Mouse (Mus musculus) stomach, embryonic 15.5 days (tissue): ENCODE measurements at regions not wholly inside any gene's neighbourhood (a gene's known extent, or its start where the extent isn't known, plus 50 kb on each side); places are given as distances from the start of the nearest gene placed in this dataset.
"Not testable (repeated sequence)": the region's sequence is repeated elsewhere in the genome, so short reads cannot be mapped to it uniquely, and the experiment has no call there.

ENCODE experiments used
- ATAC-seq: fragments of 200-750 bp; cut with Nextera tagmentation; 2 replicates; pipeline ENCODE4 v1.8.0; 2017; ENCODE audit warnings: low read depth, moderate number of reproducible peaks, moderate TSS enrichment; ENCODE audit not compliant: insufficient read depth, low FRiP score
- H3K27ac ChIP-seq: fragments of 300-500 bp; sonication (generic); 2 replicates; pipeline ENCODE4 v1.5.1; 2015; ENCODE audit warnings: mild to moderate bottlenecking, inconsistent platforms
- H3K27me3 ChIP-seq: fragments of 300-500 bp; sonication (generic); replicated peaks from 2 replicates; pipeline ENCODE4 v1.6.1; 2015; ENCODE audit warnings: inconsistent platforms
- H3K36me3 ChIP-seq: fragments of 300-500 bp; sonication (generic); 2 replicates; pipeline ENCODE4 v1.6.1; 2015; ENCODE audit warnings: inconsistent platforms
- H3K4me1 ChIP-seq: fragments of 300-500 bp; sonication (generic); 2 replicates; pipeline ENCODE4 v1.6.1; 2015; ENCODE audit warnings: inconsistent platforms
- H3K4me2 ChIP-seq: fragments of 300-500 bp; sonication (generic); 2 replicates; pipeline ENCODE4 v1.6.1; 2015; ENCODE audit warnings: mild to moderate bottlenecking, inconsistent platforms
- H3K4me3 ChIP-seq: fragments of 300-500 bp; sonication (generic); replicated peaks from 2 replicates; pipeline ENCODE4 v1.5.1; 2015; ENCODE audit warnings: inconsistent platforms
- H3K9ac ChIP-seq: fragments of 300-500 bp; sonication (generic); 2 replicates; pipeline ENCODE4 v1.6.1; 2015; ENCODE audit warnings: inconsistent platforms
- H3K9me3 ChIP-seq: fragments of 300-500 bp; sonication (generic); 2 replicates; pipeline ENCODE4 v1.6.1; 2016; ENCODE audit warnings: inconsistent platforms
- WGBS: fragments of 180-500 bp; shearing (Covaris S2); methylation state at CpG from one replicate; pipeline ENCODE4 v1.1.7; 2015; 5-methylcytosine and 5-hydroxymethylcytosine counted together

DNA sequence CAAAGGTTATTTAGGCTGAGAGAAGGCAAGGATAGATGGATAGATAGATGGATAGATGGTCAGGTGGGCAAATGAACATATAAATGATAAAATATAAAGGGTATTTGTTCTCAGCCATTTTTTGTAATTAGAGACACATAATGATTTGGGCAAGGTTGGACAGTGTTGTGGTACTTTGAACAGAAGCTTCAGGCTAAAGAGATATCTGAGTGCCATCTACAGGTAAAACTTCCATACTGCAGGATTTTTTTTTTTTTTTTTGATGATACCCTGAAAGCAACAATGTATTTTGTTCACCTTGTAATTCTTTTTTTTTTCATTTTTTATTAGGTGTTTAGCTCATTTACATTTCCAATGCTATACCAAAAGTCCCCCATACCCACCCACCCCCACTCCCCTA, 110.1 kb upstream of the Trabd2b start:
- Histone ChIP-seq H3K9me3 (no peaks in the 10 kb centered on the region), H3K4me2 (no peak overlapping the region), H3K4me3 (no peak overlapping the region), H3K9ac (no peak overlapping the region), H3K27ac (no peak overlapping the region), H3K27me3 (no peaks in the 10 kb centered on the region), H3K36me3 (no peaks in the 10 kb centered on the region), H3K4me1 (no peaks in the 10 kb centered on the region)
- ATAC-seq = no peak

DNA sequence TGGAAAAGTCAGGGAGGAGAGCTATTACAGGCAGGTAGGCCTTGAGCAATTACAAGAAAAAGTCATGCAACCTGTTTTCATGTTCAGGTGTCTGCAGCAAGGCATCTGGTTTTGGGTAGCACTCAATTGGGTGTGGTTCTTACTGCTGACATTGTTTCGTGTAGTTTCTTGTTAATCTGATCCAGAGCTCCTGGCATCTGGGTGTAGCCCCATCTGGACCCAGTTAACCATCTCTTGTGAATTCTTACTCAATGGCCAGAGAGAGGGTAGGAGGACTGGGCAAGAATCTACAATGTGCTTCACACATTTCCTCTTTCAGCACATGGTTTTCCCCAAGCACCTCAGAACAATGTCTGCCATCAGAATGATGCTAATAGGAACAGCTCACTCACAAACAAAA, 108.0 kb upstream of the Trabd2b start:
- ATAC-seq, H3K4me1 ChIP-seq, H3K9ac ChIP-seq, H3K27me3 ChIP-seq, H3K4me2 ChIP-seq, H3K9me3 ChIP-seq, H3K27ac ChIP-seq, H3K36me3 ChIP-seq, H3K4me3 ChIP-seq: not testable (repeated sequence)
- 17% methylated on average over 1 of the region's 1 CpGs for WGBS

DNA sequence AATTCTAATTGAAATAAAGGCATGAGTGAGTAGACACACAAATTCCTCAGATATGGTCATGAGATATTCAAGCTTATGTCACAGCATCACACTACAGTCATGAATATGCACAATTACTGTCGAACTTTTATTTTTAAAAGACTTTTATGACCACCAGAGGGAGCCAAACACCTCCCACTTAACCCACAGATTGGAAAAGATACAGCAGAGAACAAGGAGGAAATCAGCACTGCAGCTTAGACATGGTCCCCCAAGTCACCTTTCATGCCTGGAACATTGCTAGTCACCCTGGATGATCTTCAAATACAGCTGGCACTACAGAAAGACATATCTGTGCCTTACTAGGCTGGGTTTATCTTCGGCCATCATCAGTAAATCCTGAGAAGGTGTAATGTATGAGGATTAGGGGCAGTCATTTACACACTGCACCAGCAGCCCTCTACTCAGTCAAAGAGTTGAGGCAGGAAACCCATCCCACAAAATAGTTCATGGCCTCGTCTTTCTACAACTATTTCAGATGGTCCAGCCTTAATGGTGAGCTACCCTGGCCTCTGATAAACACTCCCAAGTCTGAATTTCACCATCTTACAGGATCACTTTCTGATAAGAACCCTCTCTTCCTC, 106.0 kb upstream of the Trabd2b start:
- WGBS = 36% methylated on average over 3 of the region's 3 CpGs

DNA sequence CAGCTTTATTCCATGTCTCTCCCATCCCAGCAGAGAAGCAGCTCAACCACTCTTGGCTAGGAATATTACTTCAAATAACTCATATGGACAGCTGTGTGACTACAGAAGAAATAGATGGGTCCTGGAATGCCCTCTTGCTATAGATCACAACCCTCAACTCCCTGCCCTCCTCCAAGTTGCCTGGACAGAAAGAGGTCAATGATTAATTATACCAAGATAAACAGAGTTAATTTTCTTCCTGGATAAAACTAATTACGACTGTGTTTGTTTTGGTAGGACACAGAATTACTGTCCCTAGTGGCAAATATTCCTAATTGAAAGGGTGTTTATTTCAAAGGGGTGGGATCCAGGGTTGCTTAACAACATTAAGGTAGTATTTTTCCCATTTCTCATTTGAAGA, 101.9 kb upstream of the Trabd2b start:
- ATAC-seq = no peak
- H3K27me3 ChIP-seq = no peaks in the 10 kb centered on the region
- H3K36me3 ChIP-seq = no peaks in the 10 kb centered on the region
- H3K4me1 ChIP-seq = no peaks in the 10 kb centered on the region
- no peaks in the 10 kb centered on the region for H3K9me3 ChIP-seq
- no peak overlapping the region for H3K27ac ChIP-seq
- H3K9ac ChIP-seq = no peak overlapping the region
- no peak overlapping the region for H3K4me3 ChIP-seq
- no peak overlapping the region for H3K4me2 ChIP-seq
- WGBS = 12% methylated on average over 1 of the region's 1 CpGs

More for the DNA sequence above, 106.0 kb upstream of the Trabd2b start:
- H3K36me3 ChIP-seq = no peaks in the 10 kb centered on the region
- no peak for ATAC-seq
- H3K4me2 ChIP-seq = no peak overlapping the region
- H3K27ac ChIP-seq = no peak overlapping the region
- no peaks in the 10 kb centered on the region for H3K9me3 ChIP-seq
- H3K4me1 ChIP-seq = no peaks in the 10 kb centered on the region
- no peaks in the 10 kb centered on the region for H3K27me3 ChIP-seq
- H3K9ac ChIP-seq = no peak overlapping the region
- no peak overlapping the region for H3K4me3 ChIP-seq

DNA sequence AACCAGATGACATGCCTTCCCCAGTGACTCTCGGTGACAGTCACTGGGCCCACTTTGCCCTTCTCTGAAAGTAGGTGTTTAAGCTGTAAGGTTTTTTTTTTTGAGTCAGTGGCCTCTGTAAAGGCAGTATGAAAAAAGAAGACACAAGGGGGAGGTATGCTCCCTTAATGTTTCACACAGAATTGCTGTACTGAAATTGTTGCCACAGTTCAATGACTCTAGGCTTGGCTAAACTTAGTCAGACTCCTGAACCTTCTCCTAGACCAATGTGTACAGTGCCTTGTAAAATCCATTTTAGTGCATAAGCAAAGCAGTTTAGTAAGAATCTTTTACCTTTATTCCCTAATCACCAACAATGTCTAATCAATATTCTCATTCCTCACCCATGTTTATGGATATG, 99.0 kb upstream of the Trabd2b start:
- no peaks in the 10 kb centered on the region for H3K27me3 ChIP-seq
- no peak overlapping the region for H3K27ac ChIP-seq
- WGBS = 81% methylated on average over 1 of the region's 1 CpGs
- H3K4me1 ChIP-seq = no peaks in the 10 kb centered on the region
- no peaks in the 10 kb centered on the region for H3K9me3 ChIP-seq
- H3K4me3 ChIP-seq = no peak overlapping the region
- no peak overlapping the region for H3K9ac ChIP-seq
- H3K4me2 ChIP-seq = no peak overlapping the region
- H3K36me3 ChIP-seq = no peaks in the 10 kb centered on the region
- ATAC-seq = no peak

DNA sequence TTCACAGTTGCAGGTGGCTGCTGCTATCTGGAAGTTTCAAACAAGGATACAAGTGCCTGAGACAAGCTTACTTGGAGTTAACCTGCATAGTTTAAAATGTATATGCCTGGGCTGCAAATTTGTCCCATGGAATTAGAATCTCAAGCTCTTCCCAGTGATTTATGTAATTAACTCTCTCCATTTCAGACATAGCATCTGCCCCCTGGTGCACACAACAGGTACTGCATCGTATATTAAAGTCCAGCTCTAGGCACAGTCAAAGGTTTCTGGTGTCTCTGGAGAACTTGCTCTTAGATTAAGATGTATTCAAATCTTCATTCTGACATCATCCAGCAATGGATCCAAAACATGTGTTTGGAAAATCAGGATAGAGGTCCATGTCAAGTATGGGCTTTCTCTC, 98.0 kb upstream of the Trabd2b start:
- Histone ChIP-seq H3K4me1 (no peaks in the 10 kb centered on the region), H3K36me3 (no peaks in the 10 kb centered on the region), H3K4me3 (no peak overlapping the region), H3K4me2 (no peak overlapping the region), H3K9ac (no peak overlapping the region), H3K9me3 (no peaks in the 10 kb centered on the region), H3K27ac (no peak overlapping the region), H3K27me3 (no peaks in the 10 kb centered on the region)
- 9% methylated on average over 1 of the region's 1 CpGs for WGBS
- ATAC-seq = no peak

DNA sequence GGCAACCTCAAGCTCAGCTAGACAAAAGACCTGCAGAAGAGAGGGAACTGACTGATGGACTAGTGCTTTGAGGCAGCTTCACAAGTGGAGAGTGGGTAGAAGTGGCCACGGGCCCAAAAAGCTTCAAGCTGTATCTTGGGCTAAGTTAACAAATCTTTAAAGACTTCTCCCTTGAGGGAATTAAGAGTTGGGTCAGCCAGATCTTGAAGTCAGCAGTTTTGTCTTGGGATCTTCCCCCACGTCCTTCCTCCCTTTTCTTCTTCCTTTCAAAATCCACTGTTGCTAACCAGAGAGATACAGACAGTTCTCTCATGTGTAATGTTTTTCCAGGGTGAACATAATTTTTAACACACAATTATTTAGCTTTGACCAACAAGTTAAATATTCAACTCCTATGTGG, 91.5 kb upstream of the Trabd2b start:
- Histone ChIP-seq H3K27me3 (no peaks in the 10 kb centered on the region), H3K27ac (no peak overlapping the region), H3K4me2 (no peak overlapping the region), H3K9ac (no peak overlapping the region), H3K9me3 (no peaks in the 10 kb centered on the region), H3K4me3 (no peak overlapping the region), H3K36me3 (no peaks in the 10 kb centered on the region), H3K4me1 (no peaks in the 10 kb centered on the region)
- WGBS = 50% methylated on average over 2 of the region's 2 CpGs
- no peak for ATAC-seq

DNA sequence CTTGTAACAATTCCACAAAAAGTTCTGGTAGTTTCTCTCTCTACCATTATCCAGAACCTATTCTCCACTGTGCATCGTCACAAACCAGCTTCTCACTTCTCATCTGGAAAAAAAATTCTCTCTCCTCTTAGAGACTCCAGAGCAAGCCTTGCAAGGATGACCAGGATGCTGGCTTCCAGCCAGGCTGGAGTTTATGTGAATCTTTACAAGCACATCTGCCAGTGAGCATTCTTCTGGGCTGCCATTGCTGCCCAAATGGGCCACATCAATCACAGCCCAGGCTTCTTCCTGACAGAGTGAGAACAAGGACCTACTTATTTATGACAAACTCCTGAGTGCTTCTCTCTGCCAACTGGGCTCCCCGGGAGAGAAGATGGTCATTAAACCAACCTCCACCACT, 91.0 kb upstream of the Trabd2b start:
- no peak overlapping the region for H3K27ac ChIP-seq
- H3K36me3 ChIP-seq = no peaks in the 10 kb centered on the region
- no peak overlapping the region for H3K4me2 ChIP-seq
- no peaks in the 10 kb centered on the region for H3K27me3 ChIP-seq
- 47% methylated on average over 2 of the region's 2 CpGs for whole genome bisulfite sequencing
- no peaks in the 10 kb centered on the region for H3K9me3 ChIP-seq
- no peak for ATAC-seq
- no peak overlapping the region for H3K9ac ChIP-seq
- H3K4me1 ChIP-seq = no peaks in the 10 kb centered on the region
- H3K4me3 ChIP-seq = no peak overlapping the region

DNA sequence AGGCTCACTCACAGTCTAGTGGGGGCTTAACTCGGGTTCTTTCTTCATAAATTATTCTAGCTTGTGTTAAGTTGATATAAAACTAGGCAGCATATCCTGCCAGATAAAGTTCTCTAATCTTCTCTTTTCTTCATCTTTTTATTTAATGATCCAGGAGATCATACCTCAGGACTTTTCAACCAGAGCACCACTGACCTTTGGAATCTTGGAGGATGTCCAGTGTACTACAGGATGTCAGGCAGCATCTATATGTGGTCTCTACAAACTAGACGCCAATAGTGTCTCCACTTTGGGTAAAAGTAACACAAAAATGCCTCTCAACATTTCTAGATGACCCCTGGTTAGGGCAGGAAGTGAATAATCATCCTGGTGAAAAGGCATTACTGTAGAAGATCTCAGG, 89.4 kb upstream of the Trabd2b start:
- ATAC-seq = no peak
- WGBS = 71% methylated on average over 2 of the region's 2 CpGs

DNA sequence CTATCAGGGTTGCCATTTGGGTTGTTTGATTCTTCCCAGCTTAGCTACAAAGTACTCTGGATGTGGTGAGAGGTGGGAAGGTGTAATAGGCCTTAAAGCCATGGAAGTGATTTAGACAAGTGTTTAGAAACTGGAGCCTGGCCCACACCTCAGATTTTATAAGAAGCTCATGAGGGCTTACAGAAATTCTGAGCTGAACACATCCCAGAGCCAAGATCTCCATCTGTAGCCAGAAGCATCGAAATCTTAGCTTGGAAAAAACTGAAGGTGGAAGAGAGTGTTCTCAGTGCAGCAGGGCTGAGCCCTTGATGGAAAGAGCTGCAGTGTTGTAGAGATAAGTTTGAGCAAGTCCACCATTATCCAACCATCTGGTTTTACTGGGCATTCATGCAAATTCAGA, 86.4 kb upstream of the Trabd2b start:
- Histone ChIP-seq H3K27ac (no peak overlapping the region), H3K4me3 (no peak overlapping the region), H3K36me3 (no peaks in the 10 kb centered on the region), H3K27me3 (no peaks in the 10 kb centered on the region), H3K9ac (no peak overlapping the region), H3K4me2 (no peak overlapping the region), H3K4me1 (no peaks in the 10 kb centered on the region), H3K9me3 (no peaks in the 10 kb centered on the region)
- 61% methylated on average over 1 of the region's 1 CpGs for WGBS
- ATAC-seq = no peak

More for the DNA sequence above, 89.4 kb upstream of the Trabd2b start:
- Histone ChIP-seq H3K4me3 (no peak overlapping the region), H3K36me3 (no peaks in the 10 kb centered on the region), H3K27me3 (no peaks in the 10 kb centered on the region), H3K9ac (no peak overlapping the region), H3K27ac (no peak overlapping the region), H3K9me3 (no peaks in the 10 kb centered on the region), H3K4me1 (no peaks in the 10 kb centered on the region), H3K4me2 (no peak overlapping the region)

DNA sequence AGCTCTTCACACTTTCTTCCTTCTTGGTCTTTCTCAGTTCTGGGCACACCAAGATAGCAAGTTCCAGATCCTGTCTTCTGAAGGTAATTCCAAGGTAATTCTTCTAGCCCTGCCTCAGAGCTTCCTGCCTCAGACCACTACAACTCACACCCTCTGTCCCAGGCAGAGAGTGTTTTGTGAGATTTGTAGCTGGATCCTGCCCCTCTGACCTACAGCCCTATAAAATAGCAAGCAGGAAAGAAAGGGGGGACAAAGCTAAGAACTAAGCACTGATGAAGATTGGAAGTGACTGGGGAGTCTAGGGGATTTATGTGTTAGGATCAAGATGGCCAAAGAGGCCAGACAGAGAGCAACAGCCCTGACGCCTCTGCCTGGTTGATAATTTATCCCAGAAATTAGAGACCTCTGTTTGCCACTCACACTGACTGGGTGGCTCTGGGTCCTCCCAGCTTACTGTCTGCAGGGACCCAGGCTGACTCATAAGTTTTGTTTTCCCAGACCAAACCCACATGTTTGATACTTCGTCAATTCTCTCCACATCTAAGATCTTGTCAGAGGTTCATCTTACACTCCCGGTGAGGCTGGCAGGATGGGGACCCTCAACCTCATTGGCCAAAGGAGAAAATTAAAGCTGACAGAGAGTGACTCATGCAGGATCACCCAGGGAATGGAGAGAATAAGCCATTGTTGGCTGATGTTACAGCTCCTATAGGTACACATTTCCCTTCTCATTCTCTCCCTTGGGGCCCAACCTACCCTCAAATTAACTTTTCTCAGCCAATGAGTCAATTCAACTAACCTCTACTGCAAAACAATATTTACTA, 84.8 kb upstream of the Trabd2b start:
- H3K27ac ChIP-seq = no peak overlapping the region
- no peak overlapping the region for H3K9ac ChIP-seq
- no peaks in the 10 kb centered on the region for H3K9me3 ChIP-seq
- H3K36me3 ChIP-seq = no peaks in the 10 kb centered on the region
- no peak for ATAC-seq
- H3K4me1 ChIP-seq = no peaks in the 10 kb centered on the region
- 46% methylated on average over 3 of the region's 3 CpGs for WGBS
- H3K27me3 ChIP-seq = no peaks in the 10 kb centered on the region
- H3K4me2 ChIP-seq = no peak overlapping the region
- H3K4me3 ChIP-seq = no peak overlapping the region

DNA sequence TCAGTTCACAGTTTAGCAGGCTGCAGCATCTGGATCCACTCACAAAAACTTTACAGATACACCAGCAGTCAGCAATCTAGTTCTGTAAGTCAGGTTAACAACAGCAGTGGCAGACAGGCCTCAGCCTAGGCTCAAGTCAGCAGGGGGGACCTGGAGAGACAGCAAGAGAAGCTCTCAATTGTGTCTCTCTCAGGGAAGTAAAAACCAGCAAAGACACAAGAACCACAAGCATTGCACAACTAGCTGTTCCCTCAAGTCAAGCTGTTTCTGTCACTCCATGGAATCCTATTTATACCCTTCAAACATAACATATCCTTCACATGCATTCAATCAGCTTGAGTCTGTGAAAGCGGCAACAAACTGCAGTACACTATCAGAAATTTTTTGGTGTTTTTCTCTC, 76.5 kb upstream of the Trabd2b start:
- Histone ChIP-seq H3K27me3 (no peaks in the 10 kb centered on the region), H3K4me3 (no peak overlapping the region), H3K9me3 (no peaks in the 10 kb centered on the region), H3K4me2 (no peak overlapping the region), H3K36me3 (no peaks in the 10 kb centered on the region), H3K4me1 (no peaks in the 10 kb centered on the region), H3K9ac (no peak overlapping the region), H3K27ac (no peak overlapping the region)
- 88% methylated on average over 1 of the region's 1 CpGs for WGBS
- no peak for ATAC-seq
